Mouse (Mus musculus) MEL (cell line): ENCODE results near the gene Tep1. TPM values are rescaled to one million over a fixed set of nuclear protein-coding genes. Genes with fewer than 3 reads are reported as not detected.

ENCODE experiments used
- DNase-seq: peaks from one replicate; pipeline ENCODE4 v3.0.0; 2011; ENCODE audit warnings: low read depth, low spot score
- H3K27ac ChIP-seq: 2 replicates; pipeline ENCODE4 v1.5.1; 2012; ENCODE audit warnings: low read depth, mild to moderate bottlenecking, control low read depth, low read length, moderate library complexity; ENCODE audit not compliant: control insufficient read depth
- H3K27me3 ChIP-seq, 2 experiments: fragments of 150-350 bp in 1 of 2; sonication (generic) in 1 of 2; 2 replicates each; pipeline ENCODE4 v1.6.1; 2012; ENCODE audit warnings: low read length in 2 of 2, mild to moderate bottlenecking in 2 of 2, improper control_type of control experiment in 1 of 2, moderate library complexity in 1 of 2; ENCODE audit not compliant: insufficient read depth in 2 of 2, control insufficient read depth in 1 of 2
- H3K36me3 ChIP-seq, 2 experiments: 2 replicates each; pipeline ENCODE4 v1.6.1; 2012 to 2014; ENCODE audit warnings: low read length in 2 of 2, improper control_type of control experiment in 1 of 2, inconsistent platforms in 1 of 2, mild to moderate bottlenecking in 1 of 2; ENCODE audit not compliant: insufficient read depth in 2 of 2, control insufficient read depth in 1 of 2
- H3K4me1 ChIP-seq, 2 experiments: fragments of 150-350 bp in 1 of 2; sonication (generic) in 1 of 2; 2 replicates each; pipeline ENCODE4 v1.6.1; 2012; ENCODE audit warnings: low read length in 2 of 2, improper control_type of control experiment in 1 of 2, mild to moderate bottlenecking in 1 of 2; ENCODE audit not compliant: insufficient read depth in 2 of 2, control insufficient read depth in 1 of 2
- H3K4me3 ChIP-seq, 2 experiments: fragments of 150-350 bp in 1 of 2; sonication (generic) in 1 of 2; 2 replicates each; pipeline ENCODE4 v1.5.1; 2012; ENCODE audit warnings: low read depth in 2 of 2, low read length in 2 of 2, mild to moderate bottlenecking in 2 of 2, moderate library complexity in 2 of 2, control low read depth in 1 of 2, improper control_type of control experiment in 1 of 2; ENCODE audit not compliant: control insufficient read depth in 1 of 2, insufficient read depth in 1 of 2
- H3K79me2 ChIP-seq: 2 replicates; pipeline ENCODE4 v1.6.1; 2012; ENCODE audit warnings: mild to moderate bottlenecking, low read length, moderate library complexity; ENCODE audit not compliant: control insufficient read depth, poor library complexity, insufficient read depth
- H3K9ac ChIP-seq: 2 replicates; pipeline ENCODE4 v1.6.1; 2012; ENCODE audit warnings: low read depth, mild to moderate bottlenecking, control low read depth, low read length, moderate library complexity; ENCODE audit not compliant: control insufficient read depth, poor library complexity, severe bottlenecking
- H3K9me3 ChIP-seq: fragments of 150-350 bp; sonication (generic); replicated peaks from 2 replicates; pipeline ENCODE4 v1.6.1; 2012; ENCODE audit warnings: mild to moderate bottlenecking, low read length, improper control_type of control experiment, moderate library complexity; ENCODE audit not compliant: insufficient read depth
- CHD1 ChIP-seq: IDR thresholded peaks from 2 replicates; pipeline ENCODE4 v1.6.1; 2012; ENCODE audit warnings: low read depth, mild to moderate bottlenecking, inconsistent platforms, low read length, improper control_type of control experiment
- CHD2 ChIP-seq: IDR thresholded peaks from 2 replicates; pipeline ENCODE4 v1.6.1; 2011; ENCODE audit warnings: low read length, improper control_type of control experiment
- CTCF ChIP-seq, 3 experiments: IDR thresholded peaks in 2 of 3; conservative IDR thresholded peaks in 1 of 3; 2 replicates each; pipeline ENCODE4 v1.5.1; 2011 to 2012; ENCODE audit warnings: low read length in 3 of 3, low read depth in 2 of 3, mild to moderate bottlenecking in 2 of 3, improper control_type of control experiment in 1 of 3, inconsistent platforms in 1 of 3, mixed read lengths in 1 of 3, moderate library complexity in 1 of 3; ENCODE audit not compliant: control insufficient read depth in 1 of 3, insufficient read depth in 1 of 3, poor library complexity in 1 of 3, severe bottlenecking in 1 of 3
- ELF1 ChIP-seq: IDR thresholded peaks from 2 replicates; pipeline ENCODE4 v1.6.1; 2014; ENCODE audit warnings: low read depth, mild to moderate bottlenecking, inconsistent platforms, low read length, improper control_type of control experiment, moderate library complexity
- EP300 ChIP-seq, 2 experiments: IDR thresholded peaks; 2 replicates each; pipeline ENCODE4 v1.6.1; 2011; ENCODE audit warnings: improper control_type of control experiment in 2 of 2, low read length in 2 of 2, low read depth in 1 of 2, mild to moderate bottlenecking in 1 of 2
- ETS1 ChIP-seq: IDR thresholded peaks from 2 replicates; pipeline ENCODE4 v1.6.1; 2012; ENCODE audit warnings: low read depth, mild to moderate bottlenecking, inconsistent platforms, low read length, improper control_type of control experiment, moderate library complexity
- GABPA ChIP-seq: IDR thresholded peaks from 2 replicates; pipeline ENCODE4 v1.6.1; 2012; ENCODE audit warnings: low read depth, mild to moderate bottlenecking, inconsistent platforms, low read length, improper control_type of control experiment, moderate library complexity
- HCFC1 ChIP-seq: IDR thresholded peaks from 2 replicates; pipeline ENCODE4 v1.6.1; 2012; ENCODE audit warnings: low read depth, mild to moderate bottlenecking, inconsistent platforms, low read length, improper control_type of control experiment, moderate library complexity
- JUND ChIP-seq: IDR thresholded peaks from 2 replicates; pipeline ENCODE4 v1.6.1; 2011; ENCODE audit warnings: low read depth, mild to moderate bottlenecking, improper control_type of control experiment, low read length
- KAT2A ChIP-seq: conservative IDR thresholded peaks from 2 replicates; pipeline ENCODE4 v1.6.1; 2012; ENCODE audit warnings: low read depth, low read length, improper control_type of control experiment, inconsistent platforms
- MAFK ChIP-seq: IDR thresholded peaks from 2 replicates; pipeline ENCODE4 v1.6.1; 2011; ENCODE audit warnings: low read depth, mild to moderate bottlenecking, low read length, improper control_type of control experiment, borderline replicate concordance
- MAX ChIP-seq: IDR thresholded peaks from 2 replicates; pipeline ENCODE4 v1.6.1; 2011; ENCODE audit warnings: low read length, improper control_type of control experiment
- MAZ ChIP-seq: IDR thresholded peaks from 2 replicates; pipeline ENCODE4 v1.6.1; 2012; ENCODE audit warnings: low read depth, mild to moderate bottlenecking, inconsistent platforms, low read length, improper control_type of control experiment
- MYB ChIP-seq: IDR thresholded peaks from 2 replicates; pipeline ENCODE4 v1.6.1; 2011; ENCODE audit warnings: mild to moderate bottlenecking, low read depth, low read length, improper control_type of control experiment
- MYC ChIP-seq: IDR thresholded peaks from 2 replicates; pipeline ENCODE4 v1.6.1; 2011; ENCODE audit warnings: low read depth, mild to moderate bottlenecking, low read length, improper control_type of control experiment, moderate library complexity
- NRF1 ChIP-seq: IDR thresholded peaks from 2 replicates; pipeline ENCODE4 v1.6.1; 2014; ENCODE audit warnings: low read depth, mild to moderate bottlenecking, inconsistent platforms, low read length, improper control_type of control experiment, moderate library complexity; ENCODE audit not compliant: poor library complexity, insufficient read depth, severe bottlenecking
- POLR2A ChIP-seq, 2 experiments: IDR thresholded peaks; 2 replicates each; pipeline ENCODE4 v1.6.1; 2011 to 2012; ENCODE audit warnings: low read length in 2 of 2, mild to moderate bottlenecking in 2 of 2, control low read depth in 1 of 2, improper control_type of control experiment in 1 of 2, low read depth in 1 of 2, moderate library complexity in 1 of 2; ENCODE audit not compliant: control insufficient read depth in 1 of 2, insufficient read depth in 1 of 2, poor library complexity in 1 of 2
- POLR2AphosphoS5 ChIP-seq: IDR thresholded peaks from 2 replicates; pipeline ENCODE4 v1.6.1; 2012; ENCODE audit warnings: low read depth, borderline replicate concordance, mild to moderate bottlenecking, inconsistent platforms, low read length, moderate library complexity, mixed read lengths
- SIN3A ChIP-seq: IDR thresholded peaks from 2 replicates; pipeline ENCODE4 v1.6.1; 2012; ENCODE audit warnings: low read length, improper control_type of control experiment, inconsistent platforms
- SMC3 ChIP-seq: IDR thresholded peaks from 2 replicates; pipeline ENCODE4 v1.6.1; 2011; ENCODE audit warnings: low read depth, low read length, improper control_type of control experiment
- TAL1 ChIP-seq: IDR thresholded peaks from 2 replicates; pipeline ENCODE4 v1.6.1; 2012; ENCODE audit warnings: mild to moderate bottlenecking, inconsistent platforms, low read length, moderate library complexity, mixed read lengths
- TBP ChIP-seq: IDR thresholded peaks from 2 replicates; pipeline ENCODE4 v1.8.0; 2011; ENCODE audit warnings: low read depth, low read length, improper control_type of control experiment
- TCF12 ChIP-seq: IDR thresholded peaks from 2 replicates; pipeline ENCODE4 v1.6.1; 2014; ENCODE audit warnings: low read depth, mild to moderate bottlenecking, inconsistent platforms, low read length, improper control_type of control experiment, moderate library complexity
- USF1 ChIP-seq: IDR thresholded peaks from 2 replicates; pipeline ENCODE4 v1.6.1; 2014; ENCODE audit warnings: low read depth, mild to moderate bottlenecking, inconsistent platforms, low read length, improper control_type of control experiment, moderate library complexity
- USF2 ChIP-seq, 2 experiments: IDR thresholded peaks; 2 replicates each; pipeline ENCODE4 v1.6.1; 2011 to 2012; ENCODE audit warnings: improper control_type of control experiment in 2 of 2, low read length in 2 of 2, borderline replicate concordance in 1 of 2, inconsistent platforms in 1 of 2, low read depth in 1 of 2, mild to moderate bottlenecking in 1 of 2; ENCODE audit not compliant: insufficient read depth in 1 of 2
- ZC3H11A ChIP-seq: IDR thresholded peaks from 2 replicates; pipeline ENCODE4 v1.6.1; 2012; ENCODE audit warnings: low read depth, mild to moderate bottlenecking, inconsistent platforms, low read length, improper control_type of control experiment
- ZKSCAN1 ChIP-seq: IDR thresholded peaks from 2 replicates; pipeline ENCODE4 v1.6.1; 2012; ENCODE audit warnings: low read depth, mild to moderate bottlenecking, inconsistent platforms, low read length, improper control_type of control experiment, moderate library complexity
- ZMIZ1 ChIP-seq: IDR thresholded peaks from 2 replicates; pipeline ENCODE4 v1.6.1; 2012; ENCODE audit warnings: low read depth, mild to moderate bottlenecking, inconsistent platforms, low read length, improper control_type of control experiment, moderate library complexity
- ZNF384 ChIP-seq: IDR thresholded peaks from 2 replicates; pipeline ENCODE4 v1.6.1; 2012; ENCODE audit warnings: low read depth, mild to moderate bottlenecking, inconsistent platforms, low read length, improper control_type of control experiment
- polyA plus RNA-seq, 2 experiments: library from polyadenylated mRNA; stranded (reverse) in 1 of 2; unstranded in 1 of 2; fragments of >175 nt in 1 of 2; fragments of >200 nt in 1 of 2; gene quantifications; 2 replicates each; pipeline versions ENCODE4 v1.2.1 to v1.2.4; 2012; ENCODE audit warnings: low replicate concordance in 2 of 2, low read depth in 1 of 2; ENCODE audit not compliant: insufficient read length in 2 of 2, insufficient read depth in 1 of 2, missing spikeins in 1 of 2
- total RNA-seq: library from RNA; depleted of rRNA; stranded (reverse); fragments of 300-350 nt; gene quantifications from 2 replicates; pipeline ENCODE4 v1.2.3, GENCODE M21; 2012

Tep1 gene
- total and polyA plus RNA-seq, 3 experiments, result 13.7 to 36.8 TPM; not detected in 1

DNA sequence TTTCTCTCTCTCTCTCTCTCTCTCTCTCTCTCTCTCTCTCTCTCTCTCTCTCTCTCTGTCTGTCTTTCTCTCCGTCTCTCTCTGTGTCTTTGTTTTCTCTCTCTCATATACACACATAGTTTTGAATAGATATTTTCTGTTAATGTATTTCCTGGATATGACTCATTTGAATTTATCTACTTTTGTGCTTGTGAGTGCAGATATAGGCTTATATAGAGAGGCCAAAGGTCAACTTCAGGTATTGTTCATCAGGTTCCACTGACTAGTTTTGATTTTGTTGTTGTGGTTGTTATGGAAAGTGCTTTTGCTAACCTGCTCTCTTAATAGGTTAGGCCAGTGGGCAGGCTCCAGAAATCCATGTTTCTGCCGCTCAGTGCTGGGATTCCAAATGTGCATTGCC, 57.3 kb downstream of the Tep1 start:
- peaks cover 0 to 2% of the 10 kb centered on the region in 2 experiments; a peak in 1 of 4 replicates for H3K4me1 ChIP-seq
- DNase-seq, result no peak
- no peak overlapping the region for H3K4me3 ChIP-seq
- peaks cover 5% of the 10 kb centered on the region for H3K79me2 ChIP-seq
- no peaks in the 10 kb centered on the region for H3K27me3 ChIP-seq
- no peaks in the 10 kb centered on the region for H3K9me3 ChIP-seq
- H3K27ac ChIP-seq, result no peak overlapping the region
- peaks cover 4 to 12% of the 10 kb centered on the region in 2 experiments; a peak in 3 of 4 replicates for H3K36me3 ChIP-seq
- H3K9ac ChIP-seq, result no peak overlapping the region
- TF ChIP-seq ZMIZ1 (no peak), GABPA (no peak), CHD2 (no peak), MYB (no peak), TCF12 (no peak), USF1 (no peak), MAZ (no peak), USF2 (IDR thresholded peaks at IDR 0.05; ENCODE audit: borderline replicate concordance in 1 of 2, insufficient read depth in 1 of 2, low read depth in 1 of 2, low read length in 2 of 2) (no peak), MYC (no peak), MAX (no peak), ZKSCAN1 (no peak), SIN3A (no peak), SMC3 (no peak), HCFC1 (no peak), EP300 (IDR thresholded peaks at IDR 0.05; ENCODE audit: low read depth in 1 of 2, low read length in 2 of 2) (no peak), ZC3H11A (no peak), POLR2AphosphoS5 (no peak), ZNF384 (no peak)

DNA sequence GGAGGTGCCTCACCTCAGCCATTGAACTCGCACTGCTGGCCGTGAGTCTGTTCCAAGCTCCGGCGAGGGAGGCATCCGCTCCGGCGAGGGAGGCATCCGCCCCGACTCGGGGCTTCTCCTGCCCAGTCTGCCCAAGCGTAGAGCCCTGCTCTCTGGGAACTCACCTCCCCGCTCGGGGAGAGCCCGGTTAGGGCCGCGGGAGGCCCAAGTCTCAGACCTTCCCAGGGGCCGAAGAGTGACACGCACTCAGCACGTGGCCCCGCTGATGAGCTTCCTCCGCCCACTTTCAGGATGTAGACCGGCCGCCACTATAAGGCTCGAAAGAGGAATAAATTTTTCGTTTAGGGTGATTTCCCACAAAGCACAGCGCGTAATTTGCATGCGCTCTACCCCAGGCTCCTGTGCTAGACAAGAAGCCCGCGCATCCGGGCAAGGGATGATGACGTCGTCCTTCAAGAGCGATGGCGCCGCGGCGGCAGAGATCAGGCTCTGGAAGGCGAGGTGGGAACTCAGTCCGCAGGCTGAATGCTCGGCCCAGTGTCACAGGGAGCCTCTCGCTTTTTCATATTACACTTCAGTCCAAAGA, 62.8 kb downstream of the Tep1 start, which contains the start of the genes Ccnb1ip1 and Parp2:
Gene Ccnb1ip1, minus strand, starts transcription at position 246 of the 586 bp plus-strand sequence.
Gene Parp2, plus strand, starts transcription at position 355 of the 586 bp plus-strand sequence.
- Histone ChIP-seq H3K79me2 (peaks cover 33% of the 10 kb centered on the region), H3K9me3 (no peaks in the 10 kb centered on the region), H3K9ac (peak within 1 kb of the TSS; percentile 97), H3K4me1 (peaks cover 0 to 4% of the 10 kb centered on the region in 2 experiments; a peak in 1 of 4 replicates), H3K4me3 (peak within 1 kb of the TSS; percentile 68 to 95), H3K27ac (peak within 1 kb of the TSS; percentile 86), H3K27me3 (no peaks in the 10 kb centered on the region), H3K36me3 (peaks cover 0 to 4% of the 10 kb centered on the region in 2 experiments; a peak in 2 of 4 replicates)
- peak; percentile 96 for DNase-seq
- 0 out of 4 replicates have a peak, but pooled peaks of 1 of the 2 experiments have one; percentile 27 for TF ChIP-seq EP300 (IDR thresholded peaks at IDR 0.05; ENCODE audit: low read depth in 1 of 2, low read length in 2 of 2)
- peak; percentile 73; the same call in 1 of the 2 replicates for TF ChIP-seq MAZ
- no peak for TF ChIP-seq USF2 (IDR thresholded peaks at IDR 0.05; ENCODE audit: borderline replicate concordance in 1 of 2, insufficient read depth in 1 of 2, low read depth in 1 of 2, low read length in 2 of 2)
- TF ChIP-seq NRF1, result peak; percentile 62
- no peak for TF ChIP-seq SMC3
- TF ChIP-seq CHD1, result no peak
- no peak for TF ChIP-seq TAL1
- TF ChIP-seq ZKSCAN1, result no peak
- TF ChIP-seq MAX, result peak; percentile 75; the same call in 1 of the 2 replicates
- TF ChIP-seq KAT2A, result no peak; the same call in 1 of the 2 replicates
- no peak for TF ChIP-seq CTCF (IDR thresholded peaks at IDR 0.05 in 2 of 3, conservative IDR thresholded peaks at IDR 0.05 in 1 of 3; ENCODE audit: control insufficient read depth in 1 of 3, insufficient read depth in 1 of 3, low read depth in 2 of 3, low read length in 3 of 3, poor library complexity in 1 of 3, severe bottlenecking in 1 of 3)
- peak; percentile 84 for TF ChIP-seq ELF1
- no peak for TF ChIP-seq MAFK
- TF ChIP-seq ETS1, result peak; percentile 62
- peak; percentile 74 for TF ChIP-seq TCF12
- peak; percentile 59; the same call in 1 of the 2 replicates for TF ChIP-seq ZNF384
- TF ChIP-seq POLR2A (IDR thresholded peaks at IDR 0.05; ENCODE audit: control insufficient read depth in 1 of 2, insufficient read depth in 1 of 2, low read depth in 1 of 2, low read length in 2 of 2, poor library complexity in 1 of 2), result peak; percentile 49 to 93; a peak in 3 of 4 replicates
- peak; percentile 99 for TF ChIP-seq TBP
- TF ChIP-seq JUND, result no peak
- no peak for TF ChIP-seq CHD2
- TF ChIP-seq SIN3A, result peak; percentile 90
